Mouse (Mus musculus) lung, adult 2 months (tissue): Measurements from ENCODE around the gene Trmt112. TPM values are rescaled to one million over a fixed set of nuclear protein-coding genes. Genes with fewer than 3 reads are reported as not detected.

Source experiments
- DNase-seq: peaks from one replicate; pipeline ENCODE4 v3.0.0; 2022
- H3K4me1 ChIP-seq: fragments of 200-500 bp; 2 replicates; pipeline ENCODE4 v1.6.1; 2011; ENCODE audit warnings: low read length; ENCODE audit not compliant: control insufficient read depth, insufficient read depth
- H3K4me3 ChIP-seq: fragments of 200-500 bp; replicated peaks from 2 replicates; pipeline ENCODE3; 2011; ENCODE audit warnings: low read depth, mild to moderate bottlenecking, control low read depth, low read length; ENCODE audit errors: extremely low read depth
- CTCF ChIP-seq: fragments of 200-500 bp; IDR thresholded peaks from 2 replicates; pipeline ENCODE4 v1.5.1; 2011; ENCODE audit warnings: mild to moderate bottlenecking, low read length, control low read depth; ENCODE audit not compliant: insufficient read depth
- POLR2A ChIP-seq: fragments of 200-500 bp; IDR thresholded peaks from 2 replicates; pipeline ENCODE4 v1.6.1; 2011; ENCODE audit warnings: low read depth, mild to moderate bottlenecking, control low read depth, low read length, borderline replicate concordance; ENCODE audit errors: extremely low read depth
- WGBS: fragments of 180-500 bp; shearing (Covaris S2); methylation state at CpG from one replicate; pipeline ENCODE4 v1.1.7; 2018; 5-methylcytosine and 5-hydroxymethylcytosine counted together
- polyA plus RNA-seq: library from polyadenylated mRNA; depleted of rRNA; stranded (reverse); fragments of >200 nt; gene quantifications from 2 replicates; pipeline ENCODE4 v1.2.3, GENCODE M21; 2012

Trmt112 gene
- polyA plus RNA-seq, 1 experiment, result 115 TPM

GRCm38 (mm10) chr19:6924461-6925306 is 15.2 kb downstream of the Trmt112 start:
- Histone ChIP-seq H3K4me3 (peak overlapping the region; percentile 39), H3K4me1 (peaks cover 13% of the 10 kb centered on the region)
- DNase-seq, result peak; percentile 87
- 3% methylated on average over 39 of the region's 39 CpGs for WGBS
- TF ChIP-seq CTCF, result peak; percentile 83
- TF ChIP-seq POLR2A, result no peak

GRCm38 (mm10) chr19:6925307-6925573 is 15.7 kb downstream of the Trmt112 start, which contains the start of gene Catsperz:
Gene Catsperz, minus strand, starts transcription at chr19:6925380.
- 3% methylated on average over 9 of the region's 9 CpGs for WGBS
- TF ChIP-seq CTCF, result no peak
- TF ChIP-seq POLR2A, result no peak
- H3K4me3 ChIP-seq, result peak within 1 kb of the TSS; percentile 39
- peaks cover 10% of the 10 kb centered on the region for H3K4me1 ChIP-seq
- peak; percentile 6 for DNase-seq

DNA sequence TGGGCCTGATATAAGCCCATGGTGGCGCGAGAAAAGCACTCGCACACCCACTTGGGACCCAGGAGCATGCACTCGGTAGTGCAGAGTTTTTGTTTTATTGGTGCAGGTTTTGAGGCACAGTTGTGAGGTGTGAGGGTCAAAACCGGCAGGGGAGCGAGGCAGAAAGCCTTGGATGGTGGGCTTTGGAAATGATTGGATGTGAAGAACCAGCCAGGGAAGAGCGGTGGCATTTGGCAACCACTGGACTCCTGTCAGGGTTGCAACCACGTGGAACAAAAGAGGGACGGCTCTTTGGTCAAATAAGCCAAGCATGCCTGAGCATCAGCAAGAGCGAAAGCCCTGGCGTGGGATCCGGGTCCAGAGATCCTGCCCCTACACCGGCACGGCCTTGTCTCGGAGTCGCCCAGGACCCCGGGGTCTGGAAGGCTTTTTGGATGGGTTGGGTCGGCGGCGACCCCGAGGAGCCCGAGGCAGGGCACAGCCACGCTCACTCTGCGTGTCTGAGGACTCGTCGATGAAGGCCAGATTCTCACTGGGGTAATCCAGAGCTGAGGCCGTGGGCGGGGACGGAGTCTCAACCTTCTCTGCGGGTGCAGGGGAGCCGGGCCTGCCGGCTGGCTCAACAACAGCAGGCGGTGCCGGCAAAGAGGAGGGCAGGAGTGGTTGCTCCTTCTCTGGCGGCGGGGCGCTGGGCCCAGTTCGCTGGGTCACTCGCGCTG is 16.3 kb downstream of the Trmt112 start:
- no peak for TF ChIP-seq POLR2A
- no peak for TF ChIP-seq CTCF
- 23% methylated on average over 40 of the region's 40 CpGs for WGBS
- no peak for DNase-seq

GRCm38 (mm10) chr19:6926559-6927255 is 17.2 kb downstream of the Trmt112 start:
- TF ChIP-seq POLR2A (no peak), CTCF (no peak)
- H3K4me3 ChIP-seq, result no peak overlapping the region
- peak; percentile 30 for DNase-seq
- 23% methylated on average over 26 of the region's 26 CpGs for WGBS
- H3K4me1 ChIP-seq, result peaks cover 8% of the 10 kb centered on the region

More for the DNA sequence above, 16.3 kb downstream of the Trmt112 start:
- Histone ChIP-seq H3K4me1 (peaks cover 8% of the 10 kb centered on the region), H3K4me3 (no peak overlapping the region)

GRCm38 (mm10) chr19:6928080-6928479 is 18.6 kb downstream of the Trmt112 start:
- Histone ChIP-seq H3K4me3 (no peak overlapping the region), H3K4me1 (peaks cover 5% of the 10 kb centered on the region)
- WGBS, result 20% methylated on average over 9 of the region's 9 CpGs
- DNase-seq, result no peak
- TF ChIP-seq CTCF, result no peak
- no peak for TF ChIP-seq POLR2A

- DNase-seq, result no peak
- Histone ChIP-seq H3K4me1 (peaks cover 5% of the 10 kb centered on the region; the same call in 1 of the 2 replicates), H3K4me3 (no peak overlapping the region)
- 7% methylated on average over 2 of the region's 2 CpGs for WGBS
- TF ChIP-seq CTCF (no peak), POLR2A (no peak)
Observed at GRCm38 (mm10) chr19:6931002-6931401, 21.5 kb downstream of the Trmt112 start.

DNA sequence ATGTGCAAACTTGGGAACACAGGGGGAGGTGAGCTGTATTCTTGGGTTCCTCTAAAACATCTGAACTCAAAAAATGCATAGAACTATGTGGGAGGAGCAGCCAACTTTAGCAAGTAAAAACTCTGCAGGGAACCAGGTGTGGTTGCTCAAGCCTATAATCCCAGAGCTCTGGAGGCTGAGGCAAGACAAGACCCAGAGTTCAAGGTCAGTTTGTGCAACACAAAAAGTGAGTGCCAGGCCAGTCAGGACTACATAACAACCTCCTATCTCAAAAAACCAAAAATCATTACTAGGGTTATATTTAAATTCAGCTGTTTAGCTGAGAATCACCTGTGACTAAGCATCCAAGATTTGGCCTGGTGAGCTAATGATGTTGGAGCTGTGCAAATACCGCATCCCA is 22.5 kb downstream of the Trmt112 start:
- TF ChIP-seq POLR2A, result no peak
- no peak for TF ChIP-seq CTCF
- Histone ChIP-seq H3K4me1 (peaks cover 5% of the 10 kb centered on the region; the same call in 1 of the 2 replicates), H3K4me3 (no peak overlapping the region)
- DNase-seq, result no peak
- WGBS, result 50% methylated on average over 1 of the region's 1 CpGs

GRCm38 (mm10) chr19:6933102-6933435 is 23.6 kb downstream of the Trmt112 start:
- Histone ChIP-seq H3K4me1 (peaks cover 5% of the 10 kb centered on the region; the same call in 1 of the 2 replicates), H3K4me3 (no peak overlapping the region)
- WGBS, result 46% methylated on average over 4 of the region's 4 CpGs
- TF ChIP-seq CTCF, result no peak
- TF ChIP-seq POLR2A, result no peak
- DNase-seq, result no peak

GRCm38 (mm10) chr19:6933436-6934194 is 24.1 kb downstream of the Trmt112 start:
- Histone ChIP-seq H3K4me3 (peak overlapping the region; percentile 42), H3K4me1 (peaks cover 5% of the 10 kb centered on the region; the same call in 1 of the 2 replicates)
- WGBS, result 6% methylated on average over 58 of the region's 58 CpGs
- TF ChIP-seq CTCF (no peak), POLR2A (no peak)
- DNase-seq, result no peak
